Mouse (Mus musculus) stomach, embryonic 16.5 days (tissue): ENCODE measurements around the gene Mmp19. TPM values are rescaled to one million over a fixed set of nuclear protein-coding genes. Genes with fewer than 3 reads are reported as not detected.
A peak's percentile ranks its signal among the peaks of the same experiment; 100 is the strongest.

Experiments
- ATAC-seq: fragments of 200-750 bp; cut with Nextera tagmentation; 2 replicates; pipeline ENCODE4 v1.8.0; 2017; ENCODE audit warnings: moderate number of reproducible peaks, moderate TSS enrichment; ENCODE audit not compliant: insufficient read depth, low FRiP score
- H3K27ac ChIP-seq: fragments of 300-500 bp; sonication (generic); 2 replicates; pipeline ENCODE4 v1.5.1; 2014; ENCODE audit warnings: low read length
- H3K27me3 ChIP-seq: fragments of 300-500 bp; sonication (generic); 2 replicates; pipeline ENCODE4 v1.6.1; 2014; ENCODE audit warnings: low read length, control low read depth, mixed read lengths; ENCODE audit not compliant: control insufficient read depth, insufficient read depth
- H3K36me3 ChIP-seq: fragments of 300-500 bp; sonication (generic); 2 replicates; pipeline ENCODE4 v1.6.1; 2014; ENCODE audit warnings: low read length; ENCODE audit not compliant: control insufficient read depth, insufficient read depth
- H3K4me1 ChIP-seq: fragments of 300-500 bp; sonication (generic); 2 replicates; pipeline ENCODE4 v1.6.1; 2014; ENCODE audit warnings: low read length, control low read depth, mixed read lengths; ENCODE audit not compliant: control insufficient read depth, insufficient read depth
- H3K4me2 ChIP-seq: fragments of 300-500 bp; sonication (generic); 2 replicates; pipeline ENCODE4 v1.6.1; 2014; ENCODE audit warnings: low read depth, low read length, mixed read lengths
- H3K4me3 ChIP-seq: fragments of 300-500 bp; sonication (generic); replicated peaks from 2 replicates; pipeline ENCODE4 v1.5.1; 2014; ENCODE audit warnings: mild to moderate bottlenecking, low read length
- H3K9ac ChIP-seq: fragments of 300-500 bp; sonication (generic); 2 replicates; pipeline ENCODE4 v1.6.1; 2014; ENCODE audit warnings: low read length
- H3K9me3 ChIP-seq: fragments of 300-500 bp; sonication (generic); replicated peaks from 2 replicates; pipeline ENCODE4 v1.6.1; 2016; ENCODE audit warnings: low read length, control low read depth; ENCODE audit not compliant: control insufficient read depth
- WGBS: fragments of 180-500 bp; shearing (Covaris S2); extraction: QIAGEN DNeasy Blood & Tissue Kit; methylation state at CpG from one replicate; pipeline ENCODE4 v1.1.7; 2014; 5-methylcytosine and 5-hydroxymethylcytosine counted together
- polyA plus RNA-seq: library from polyadenylated mRNA; unstranded; fragments of >200 nt; fragmentation: Nextera tagmentation; extraction: Ambion mirVana; gene quantifications from 2 replicates; pipeline ENCODE4 v1.2.1, GENCODE M21; 2015

The Mmp19 gene
- polyA plus RNA-seq, 1 experiment from 2014 or later = 2.2 TPM

DNA sequence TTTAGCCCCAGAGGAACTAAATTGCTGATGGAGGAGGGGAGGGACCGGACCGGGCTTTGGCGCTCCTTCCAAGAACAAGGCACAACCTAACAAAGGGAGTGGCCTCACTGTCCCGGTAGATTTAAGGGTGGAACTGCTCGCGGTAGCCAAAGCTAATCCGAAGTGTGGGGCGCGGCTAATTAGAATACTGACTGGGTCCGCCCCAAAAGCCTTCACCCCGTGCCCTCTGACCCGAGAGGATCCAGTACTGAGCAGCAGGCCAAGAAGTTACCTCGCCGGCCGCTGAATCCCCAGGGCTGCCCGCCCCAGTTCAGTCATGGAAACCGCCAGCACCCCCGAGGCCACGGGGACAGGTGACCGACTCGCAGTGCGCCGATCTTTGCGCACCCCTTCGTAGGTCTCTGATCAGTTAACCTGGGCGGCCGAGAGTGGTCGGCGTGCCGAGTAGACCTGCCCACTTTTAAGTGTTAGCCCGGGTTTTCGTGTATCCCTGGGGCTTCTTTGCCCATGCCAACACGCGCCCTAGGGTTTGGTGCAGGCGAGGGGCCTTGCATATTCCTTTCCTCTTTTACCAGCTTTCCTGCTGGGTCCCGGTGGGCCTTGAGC lies 43.0 kb upstream of the Mmp19 start, which contains the start of gene Pym1:
Gene Pym1, plus strand, starts transcription at position 244 of the 606 bp plus-strand sequence.
- no peaks in the 10 kb centered on the region for H3K36me3 ChIP-seq
- H3K4me2 ChIP-seq = peak within 1 kb of the TSS; percentile 96
- no peaks in the 10 kb centered on the region for H3K9me3 ChIP-seq
- H3K27me3 ChIP-seq = no peaks in the 10 kb centered on the region
- H3K4me3 ChIP-seq = peak within 1 kb of the TSS; percentile 74
- peak within 1 kb of the TSS; percentile 78 for H3K9ac ChIP-seq
- ATAC-seq = peak; percentile 86
- under 1% methylated on average over 36 of the region's 36 CpGs for WGBS
- H3K4me1 ChIP-seq = peaks cover 26% of the 10 kb centered on the region
- H3K27ac ChIP-seq = peak within 1 kb of the TSS; percentile 99

DNA sequence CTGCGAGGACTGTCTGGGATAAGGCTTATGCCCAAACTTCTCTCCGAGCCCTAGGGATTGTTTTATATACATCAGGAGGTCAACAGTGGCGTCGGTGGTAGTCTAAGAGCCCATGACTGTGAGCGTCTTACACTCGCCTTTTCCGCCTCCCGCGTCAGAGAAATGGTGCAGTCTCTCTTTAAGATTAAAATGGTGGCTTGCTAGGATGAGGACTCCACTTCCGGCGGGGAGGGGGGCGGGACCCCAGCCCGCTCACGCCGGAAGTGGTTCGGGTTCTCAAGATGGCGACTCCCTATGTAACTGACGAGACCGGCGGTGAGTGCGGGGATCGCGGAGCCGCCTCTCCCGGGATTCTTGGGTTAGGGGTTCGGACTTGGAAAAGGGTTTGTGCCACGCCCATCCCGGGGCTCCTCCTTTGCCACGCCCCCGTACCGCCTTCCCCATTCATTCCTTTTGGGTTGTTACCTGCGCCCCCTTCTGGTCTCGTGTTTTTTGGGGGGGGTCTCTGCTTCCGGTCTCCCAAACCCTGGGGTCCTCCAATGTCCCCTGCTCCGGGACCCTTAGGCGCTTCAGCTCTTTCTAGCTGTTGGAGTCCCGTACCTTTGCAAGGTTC lies 42.4 kb upstream of the Mmp19 start:
- H3K4me2 ChIP-seq = peak overlapping the region; percentile 96
- H3K27me3 ChIP-seq = no peaks in the 10 kb centered on the region
- no peaks in the 10 kb centered on the region for H3K36me3 ChIP-seq
- peak overlapping the region; percentile 74 for H3K4me3 ChIP-seq
- peak overlapping the region; percentile 99 for H3K27ac ChIP-seq
- WGBS = under 1% methylated on average over 37 of the region's 37 CpGs
- H3K9me3 ChIP-seq = no peaks in the 10 kb centered on the region
- peak; percentile 83 for ATAC-seq
- peak overlapping the region; percentile 78 for H3K9ac ChIP-seq
- H3K4me1 ChIP-seq = peaks cover 24% of the 10 kb centered on the region

DNA sequence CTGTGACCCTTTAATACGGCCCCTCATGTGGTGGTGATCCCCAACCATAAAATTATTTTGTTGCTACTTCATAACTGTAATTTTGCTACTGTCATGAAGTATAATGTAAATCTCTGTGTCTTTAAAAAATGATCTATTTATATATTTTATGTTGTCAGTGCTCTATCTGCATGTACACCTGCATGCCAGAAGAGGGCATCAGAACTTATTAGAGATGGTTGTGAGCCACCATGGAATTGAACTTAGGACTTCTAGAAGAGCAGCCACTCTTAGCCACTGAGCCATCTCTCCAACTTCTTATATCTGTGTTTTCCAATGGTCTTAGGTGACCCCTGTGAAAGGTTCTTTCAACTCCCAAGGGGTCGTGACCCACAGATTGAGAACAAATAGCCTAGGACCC lies 17.8 kb upstream of the Mmp19 start:
- H3K27me3 ChIP-seq = no peaks in the 10 kb centered on the region
- H3K4me1 ChIP-seq = no peaks in the 10 kb centered on the region
- H3K9ac ChIP-seq = no peak overlapping the region
- no peaks in the 10 kb centered on the region for H3K9me3 ChIP-seq
- H3K4me2 ChIP-seq = no peak overlapping the region
- ATAC-seq = no peak
- 78% methylated on average over 2 of the region's 2 CpGs for WGBS
- H3K36me3 ChIP-seq = no peaks in the 10 kb centered on the region
- no peak overlapping the region for H3K27ac ChIP-seq
- no peak overlapping the region for H3K4me3 ChIP-seq

DNA sequence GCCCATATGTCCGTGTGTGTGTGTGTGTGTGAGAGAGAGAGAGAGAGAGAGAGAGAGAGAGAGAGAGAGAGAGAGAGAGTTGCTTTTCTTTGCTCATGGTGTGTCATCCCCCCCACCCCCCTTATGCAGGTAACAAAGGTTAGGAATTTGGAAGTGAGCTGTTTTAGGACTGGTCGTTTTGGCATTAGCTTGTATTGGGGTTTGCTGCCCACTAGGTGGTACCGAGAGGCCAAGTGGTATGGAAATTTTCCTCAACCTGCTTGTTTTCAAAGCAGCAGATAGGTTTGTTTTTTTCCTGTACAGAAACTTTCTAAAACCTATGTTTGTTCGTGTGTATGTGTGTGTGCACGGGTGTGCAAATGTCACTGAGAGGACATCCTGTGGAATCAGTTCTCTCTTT lies 17.0 kb upstream of the Mmp19 start:
- Histone ChIP-seq H3K4me1 (0 out of 2 replicates have a peak, but pooled peaks cover 4% of the 10 kb centered on the region), H3K36me3 (no peaks in the 10 kb centered on the region), H3K27ac (no peak overlapping the region), H3K4me3 (no peak overlapping the region), H3K9ac (no peak overlapping the region), H3K9me3 (no peaks in the 10 kb centered on the region), H3K27me3 (no peaks in the 10 kb centered on the region), H3K4me2 (no peak overlapping the region)
- WGBS = 30% methylated on average over 5 of the region's 5 CpGs
- ATAC-seq = no peak

DNA sequence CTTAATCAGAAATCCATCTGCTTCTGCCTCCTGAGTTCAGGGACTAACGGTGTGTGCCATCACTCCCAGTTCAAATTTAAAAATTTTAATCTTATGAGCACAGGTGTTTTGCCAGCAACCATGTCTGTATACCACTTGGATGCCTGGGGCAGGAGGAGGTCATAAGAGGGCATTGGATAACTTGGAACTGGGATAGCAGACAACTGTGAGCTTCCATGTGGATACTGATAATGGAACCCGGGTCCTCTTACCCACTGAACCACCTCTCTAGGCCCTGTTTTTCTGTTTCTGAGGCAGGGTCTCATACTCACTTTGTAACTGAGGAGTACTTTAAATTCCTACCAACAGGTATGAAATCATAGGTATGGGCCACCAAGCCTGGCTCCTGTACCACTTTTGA lies 12.3 kb upstream of the Mmp19 start:
- 96% methylated on average over 2 of the region's 2 CpGs for WGBS

DNA sequence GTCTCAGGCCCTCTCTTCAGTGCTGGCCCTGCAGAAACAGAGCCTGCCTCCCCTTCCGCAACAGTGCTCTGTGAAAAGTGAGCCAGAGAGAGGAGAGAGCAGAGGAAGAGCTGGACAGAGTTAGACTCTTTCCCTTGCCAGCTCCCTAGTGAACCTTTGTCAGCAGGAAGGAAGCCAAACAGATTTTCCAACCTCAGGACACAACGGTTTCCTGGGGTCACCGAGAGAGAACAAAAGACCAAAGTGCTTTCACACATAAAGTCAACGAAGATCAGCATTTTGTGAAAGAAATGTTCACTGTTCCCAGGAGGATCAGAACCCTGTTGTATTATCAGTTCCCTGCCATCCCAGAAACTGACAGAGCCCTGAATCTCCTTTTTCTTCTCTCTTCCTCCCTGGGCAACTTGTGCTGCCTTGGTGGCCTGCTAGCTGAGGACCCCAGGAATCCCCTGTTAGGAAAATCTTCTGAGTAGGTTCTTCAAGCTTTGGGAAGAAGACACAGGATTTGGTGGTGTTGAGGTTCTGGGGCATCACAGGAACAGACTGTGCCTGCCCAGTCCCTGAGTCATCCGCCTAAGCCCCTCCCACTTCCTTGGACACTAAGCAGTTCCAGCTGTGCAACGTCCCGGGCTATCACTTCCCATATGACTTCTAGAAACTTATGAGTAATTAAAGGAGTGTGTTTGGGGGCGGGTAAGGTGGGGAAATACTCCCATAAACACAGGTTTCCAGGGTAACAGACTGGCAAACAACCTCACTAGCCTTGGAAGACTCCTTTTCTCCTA lies 11.5 kb upstream of the Mmp19 start:
- Histone ChIP-seq H3K4me3 (no peak overlapping the region), H3K27ac (peak overlapping the region; percentile 79), H3K36me3 (no peaks in the 10 kb centered on the region), H3K27me3 (no peaks in the 10 kb centered on the region), H3K9ac (no peak overlapping the region), H3K4me2 (0 out of 2 replicates have a peak overlapping the region, but pooled peaks have one; percentile 8), H3K4me1 (peaks cover 13% of the 10 kb centered on the region; the same call in 1 of the 2 replicates), H3K9me3 (no peaks in the 10 kb centered on the region)
- ATAC-seq = peak; percentile 96
- 24% methylated on average over 8 of the region's 8 CpGs for WGBS

More for the DNA sequence above, 12.3 kb upstream of the Mmp19 start:
- no peak overlapping the region for H3K9ac ChIP-seq
- no peak overlapping the region for H3K4me2 ChIP-seq
- no peaks in the 10 kb centered on the region for H3K9me3 ChIP-seq
- no peaks in the 10 kb centered on the region for H3K27me3 ChIP-seq
- no peak overlapping the region for H3K4me3 ChIP-seq
- H3K4me1 ChIP-seq = peaks cover 13% of the 10 kb centered on the region; the same call in 1 of the 2 replicates
- H3K27ac ChIP-seq = peak overlapping the region; percentile 79
- H3K36me3 ChIP-seq = no peaks in the 10 kb centered on the region
- ATAC-seq = no peak

DNA sequence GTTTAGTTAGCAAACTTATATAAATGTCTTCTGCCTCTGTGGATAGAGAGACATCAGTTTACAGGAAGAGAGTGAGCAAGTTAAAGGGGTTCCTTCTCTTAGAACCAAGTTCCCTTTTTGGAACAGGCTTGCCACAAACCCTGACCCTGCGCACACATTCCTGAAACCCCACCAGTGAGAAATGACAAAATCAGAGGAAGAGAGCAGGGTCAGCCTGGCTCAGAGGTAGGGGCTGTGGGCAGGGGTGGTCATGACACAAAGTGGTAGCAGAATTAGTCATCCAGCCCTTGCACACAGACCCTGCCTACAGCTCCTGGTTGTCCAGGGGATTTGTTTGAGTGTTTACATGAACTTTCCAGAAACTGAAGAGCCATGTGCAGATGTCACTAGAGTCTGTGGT lies 10.5 kb upstream of the Mmp19 start:
- peaks cover 13% of the 10 kb centered on the region; the same call in 1 of the 2 replicates for H3K4me1 ChIP-seq
- H3K9me3 ChIP-seq = peaks cover 3% of the 10 kb centered on the region; the same call in 1 of the 2 replicates
- H3K4me3 ChIP-seq = no peak overlapping the region
- no peaks in the 10 kb centered on the region for H3K27me3 ChIP-seq
- 90% methylated on average over 1 of the region's 1 CpGs for WGBS
- no peak overlapping the region for H3K9ac ChIP-seq
- no peaks in the 10 kb centered on the region for H3K36me3 ChIP-seq
- H3K4me2 ChIP-seq = no peak overlapping the region
- no peak for ATAC-seq
- no peak overlapping the region for H3K27ac ChIP-seq

DNA sequence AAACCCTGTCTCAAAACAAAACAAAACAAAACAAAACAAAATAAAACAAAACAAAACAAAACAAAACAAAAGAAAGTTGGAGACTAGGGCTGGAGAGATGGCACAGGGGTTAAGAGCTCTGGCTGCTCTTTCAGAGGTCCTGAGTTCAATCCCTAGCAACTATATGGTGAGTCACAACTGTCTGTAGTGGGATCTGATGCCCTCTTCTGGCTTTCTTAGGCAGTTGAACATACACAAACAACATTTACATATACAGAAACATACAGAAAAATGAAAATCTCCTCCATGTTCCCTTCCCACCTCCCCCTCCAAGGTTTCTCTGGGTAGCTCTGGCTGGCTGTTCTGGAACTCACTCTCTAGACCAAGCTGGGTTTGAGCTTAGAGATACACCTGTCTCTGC lies 1.3 kb downstream of the Mmp19 start:
- Histone ChIP-seq H3K36me3 (no peaks in the 10 kb centered on the region), H3K9ac (no peak overlapping the region), H3K4me2 (no peak overlapping the region), H3K4me1 (no peaks in the 10 kb centered on the region), H3K9me3 (no peaks in the 10 kb centered on the region), H3K27ac (no peak overlapping the region), H3K27me3 (no peaks in the 10 kb centered on the region), H3K4me3 (no peak overlapping the region)
- no peak for ATAC-seq

DNA sequence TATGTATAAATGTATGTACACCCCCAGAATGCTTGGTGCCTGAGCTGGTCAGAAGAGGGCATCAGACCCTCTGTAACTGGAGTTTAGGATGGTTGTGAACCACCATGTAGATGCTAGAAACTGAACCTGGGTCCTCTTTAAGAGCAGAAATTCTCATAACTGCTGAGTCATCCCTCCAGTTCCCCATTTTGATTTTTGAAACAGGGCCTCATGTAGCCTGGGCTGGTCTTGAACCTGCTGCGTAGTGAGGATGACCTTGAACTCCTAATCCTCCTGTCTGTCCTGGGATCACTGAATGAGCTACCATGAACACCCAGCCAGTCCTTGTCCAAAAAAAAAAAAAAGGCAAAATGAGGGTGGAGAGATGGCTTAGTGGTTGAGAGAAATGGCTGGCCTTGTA lies 2.5 kb downstream of the Mmp19 start:
- no peaks in the 10 kb centered on the region for H3K4me1 ChIP-seq
- no peak overlapping the region for H3K4me3 ChIP-seq
- WGBS = 88% methylated on average over 1 of the region's 1 CpGs
- H3K9me3 ChIP-seq = no peaks in the 10 kb centered on the region
- no peak overlapping the region for H3K27ac ChIP-seq
- H3K4me2 ChIP-seq = no peak overlapping the region
- no peak overlapping the region for H3K9ac ChIP-seq
- ATAC-seq = no peak
- no peaks in the 10 kb centered on the region for H3K27me3 ChIP-seq
- no peaks in the 10 kb centered on the region for H3K36me3 ChIP-seq
